Mouse (Mus musculus) left cerebral cortex, postnatal 4 days (tissue): ENCODE results near the gene Sema6b. TPM values are rescaled to one million over a fixed set of nuclear protein-coding genes. Genes with fewer than 3 reads are reported as not detected.
"Not testable (repeated sequence)": the region's sequence is repeated elsewhere in the genome, so short reads cannot be mapped to it uniquely, and the experiment has no call there.

Experiments used
- DNase-seq: peaks from one replicate; pipeline ENCODE4 v3.0.0-alpha.2; 2022
- intact Hi-C: fragments of 180-260 bp; cut with DNase I; formaldehyde crosslinking; loops from one replicate; pipeline ENCODE4 v1.15.1; 2025
- microRNA-seq: library from miRNA; unstranded; fragments of <30 nt; microRNA quantifications from one replicate; pipeline ENCODE4 v1.2.0, GENCODE M21; 2022
- total RNA-seq, 2 experiments: library from RNA; stranded (reverse); gene quantifications; 2 replicates each; pipeline ENCODE4 v1.2.3; 2021

Sema6b gene
- total RNA-seq, 2 experiments from 2014 or later: 91.1 to 95.7 TPM

DNA sequence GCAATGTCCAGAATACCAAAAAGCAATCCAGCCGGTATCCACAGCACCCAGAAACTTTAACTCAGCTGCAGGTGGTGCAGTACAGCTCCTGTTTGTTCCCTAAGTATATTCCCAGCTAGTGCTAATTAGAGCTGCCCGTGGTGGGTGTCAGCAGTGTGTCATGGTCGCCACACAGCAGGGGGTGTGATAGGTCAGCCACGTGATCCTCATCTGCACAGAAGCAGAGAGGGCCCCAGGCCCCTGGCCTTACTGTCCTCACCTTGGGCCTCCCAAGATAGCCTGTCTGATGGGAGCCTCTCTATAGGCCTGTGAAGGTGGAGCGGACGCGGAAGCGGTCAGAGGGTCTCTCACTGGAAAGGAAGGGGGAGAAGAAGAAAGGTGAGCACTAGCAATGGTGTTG lies 42.0 kb downstream of the Sema6b start:
- DNase-seq: no peak
- intact Hi-C loops: no loop called here

GRCm38 (mm10) chr17:56096883-56097282 lies 43.3 kb downstream of the Sema6b start:
- intact Hi-C loops: no loop called here
- DNase-seq: no peak

- DNase-seq: no peak
- intact Hi-C loops: no loop called here
Observed at GRCm38 (mm10) chr17:56092794-56093193, 47.3 kb downstream of the Sema6b start.

DNA sequence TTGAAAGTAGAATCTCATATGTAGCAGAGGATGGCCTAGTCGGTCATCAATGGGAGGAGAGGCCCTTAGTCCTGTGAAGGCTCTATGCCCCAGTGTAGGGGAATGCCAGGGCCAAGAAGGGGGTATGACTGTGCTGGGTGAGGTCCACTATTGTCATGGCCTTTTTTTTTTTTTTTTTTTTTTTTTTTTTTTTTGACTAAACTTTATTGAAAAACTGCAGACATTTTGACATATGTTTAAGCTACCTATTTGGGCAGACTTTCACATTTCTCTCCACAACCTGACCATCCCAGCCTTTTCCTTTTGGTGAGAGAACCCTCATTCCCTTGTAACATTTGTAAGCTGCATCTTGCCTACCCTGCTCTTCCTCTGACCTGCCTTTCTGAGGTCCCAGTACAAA lies 47.8 kb downstream of the Sema6b start:
- intact Hi-C loops: no loop called here

DNA sequence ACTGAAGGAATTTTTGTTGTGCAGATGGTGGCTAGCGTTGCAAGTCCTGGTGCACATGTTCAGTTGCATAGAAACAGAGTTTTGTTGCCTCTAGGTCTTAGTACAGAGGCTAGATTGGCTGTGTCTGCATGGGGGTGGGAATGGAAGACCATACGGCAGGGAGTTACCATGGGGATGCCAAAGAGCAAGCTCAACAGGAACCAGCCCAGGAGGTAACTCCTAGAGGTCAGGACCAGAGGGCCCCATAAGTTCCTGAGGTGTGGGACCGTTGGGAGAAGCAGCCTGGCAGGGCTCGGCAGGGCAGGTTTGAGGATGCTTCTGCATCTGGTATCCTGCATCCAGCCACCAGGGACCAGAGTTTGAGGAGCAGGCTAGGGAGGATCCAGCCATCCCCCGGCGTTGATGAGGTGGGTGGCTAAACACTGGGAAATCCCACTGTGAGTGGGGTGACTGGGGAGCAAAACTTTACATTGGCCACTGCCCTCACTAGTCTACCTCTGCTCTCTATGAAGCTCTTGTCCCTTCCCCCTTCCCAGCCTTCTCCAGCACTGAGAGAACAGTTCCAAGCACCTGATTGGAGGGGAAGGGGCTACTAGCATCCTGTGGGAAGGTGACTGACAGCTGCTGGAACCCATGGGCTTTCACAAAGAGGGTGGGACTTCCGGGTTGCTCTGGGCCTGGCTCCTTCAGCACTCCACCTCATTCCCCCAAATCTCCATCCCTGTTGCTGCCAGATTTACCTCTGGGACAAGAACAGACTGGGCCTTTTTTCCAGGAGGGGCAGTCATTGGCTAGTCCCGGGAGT lies 59.2 kb downstream of the Sema6b start:
- intact Hi-C loops: no loop called here
- DNase-seq: peak; percentile 61

More for the DNA sequence above, 47.8 kb downstream of the Sema6b start:
- DNase-seq: no peak

DNA sequence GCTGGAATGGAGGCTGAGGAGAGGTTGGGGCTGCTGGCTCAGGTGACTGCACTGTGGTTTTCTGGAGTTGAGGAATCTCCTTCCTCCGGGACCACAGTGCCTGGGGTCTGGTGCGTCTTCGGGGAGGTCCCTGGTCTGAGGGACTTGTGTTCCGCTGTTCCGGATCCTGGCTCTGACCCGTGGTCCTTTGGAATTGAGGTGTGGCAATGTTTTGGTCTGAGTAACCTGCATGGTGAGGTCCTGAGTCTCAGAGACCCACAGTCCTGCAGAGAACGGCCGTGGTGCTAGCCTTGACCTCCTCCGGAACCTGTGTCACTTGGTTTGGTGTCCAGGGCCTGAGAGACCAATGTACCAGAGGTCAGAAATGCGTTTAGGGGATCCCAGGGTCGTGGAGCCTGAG lies 60.2 kb downstream of the Sema6b start:
- intact Hi-C loops: no loop called here
- no peak for DNase-seq

GRCm38 (mm10) chr17:56078880-56079795 lies 61.0 kb downstream of the Sema6b start, which contains the start of gene Hdgfl2:
Hdgfl2 (plus strand) TSS chr17:56079634.
- peak; percentile 100 for DNase-seq

DNA sequence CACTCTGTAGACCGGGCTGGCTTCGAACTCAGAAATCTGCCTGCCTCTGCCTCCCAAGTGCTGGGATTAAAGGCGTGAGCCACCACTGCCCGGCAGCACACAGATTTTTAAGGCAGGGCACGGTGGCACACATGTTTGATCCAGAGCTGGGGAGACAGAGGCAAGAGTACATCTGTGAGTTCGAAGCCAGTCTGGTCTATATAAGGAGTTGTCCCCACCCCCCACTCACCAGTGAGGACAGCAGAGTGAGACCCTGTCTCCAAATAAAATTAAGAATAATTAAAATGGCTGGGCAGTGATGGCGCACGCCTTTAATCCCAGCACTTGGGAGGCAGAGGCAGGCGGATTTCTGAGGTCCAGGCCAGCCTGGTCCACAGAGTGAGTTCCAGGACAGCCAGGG lies 61.8 kb downstream of the Sema6b start:
- intact Hi-C loops: not testable (repeated sequence)

More at GRCm38 (mm10) chr17:56078880-56079795, 61.0 kb downstream of the Sema6b start, which contains the start of gene Hdgfl2:
- intact Hi-C loops: no loop called here

GRCm38 (mm10) chr17:56077523-56077922 lies 62.6 kb downstream of the Sema6b start:
- no peak for DNase-seq
- intact Hi-C loops: no loop called here

More for the DNA sequence above, 61.8 kb downstream of the Sema6b start:
- not testable (repeated sequence) for DNase-seq

DNA sequence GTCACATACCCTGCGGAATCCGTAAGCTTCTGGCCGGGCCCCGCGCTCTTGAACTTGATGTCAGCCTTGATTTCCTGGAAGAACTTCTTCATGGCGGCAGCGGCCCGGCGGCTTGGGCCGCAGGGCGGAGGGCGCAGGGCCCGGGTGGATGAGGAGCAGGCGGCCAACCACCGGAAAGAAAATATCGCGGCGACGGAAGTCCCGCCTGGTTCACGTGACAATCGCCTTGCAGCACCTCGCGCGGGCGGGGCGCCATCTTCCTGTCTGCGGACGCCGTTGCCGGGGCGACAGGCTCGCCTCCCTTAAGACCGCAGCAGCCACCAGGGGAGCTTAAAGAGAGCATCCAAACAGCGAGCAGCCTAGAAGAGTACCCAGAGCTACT lies 65.3 kb downstream of the Sema6b start, which contains the start of gene Ubxn6:
Gene Ubxn6, minus strand, starts transcription at position 202 of the 382 bp plus-strand sequence.
- peak; percentile 98 for DNase-seq
- intact Hi-C loops: no loop called here

GRCm38 (mm10) chr17:56074097-56074826 lies 65.9 kb downstream of the Sema6b start:
- intact Hi-C loops: no loop called here
- peak; percentile 80 for DNase-seq

Small RNA genes lying within 50 kb of the gene (microRNA-seq; reads per million reads assigned to microRNA genes)
- not detected for gene Gm44397

Other genes with a start within 250 kb of the Sema6b start
- 10 to 100 TPM; 10.8 to 11.4 TPM for gene Zfp959, start 248.2 kb downstream of the Sema6b start, total RNA-seq
- gene Zfp119b, start 190.8 kb downstream of the Sema6b start, total RNA-seq: 1 to 10 TPM; 4.4 to 5.7 TPM
- gene Ebi3, start 187.7 kb downstream of the Sema6b start, total RNA-seq: 1 to 10 TPM; 4.9 to 5.9 TPM
- 10 to 100 TPM; 16.7 to 18.2 TPM for gene Yju2, start 181.2 kb downstream of the Sema6b start, total RNA-seq
- 100 to 1,000 TPM in 1 of 2 experiments, 10 to 100 TPM in 1; 99.6 to 101 TPM for gene Shd, start 169.9 kb downstream of the Sema6b start, total RNA-seq
- gene Fsd1, start 153.8 kb downstream of the Sema6b start, total RNA-seq: 100 to 1,000 TPM; 110 to 119 TPM
- gene Stap2, start 134.8 kb downstream of the Sema6b start, total RNA-seq: 1 to 10 TPM; 3.8 to 4.6 TPM
- 100 to 1,000 TPM in 1 of 2 experiments, 10 to 100 TPM in 1; 92.6 to 121 TPM for gene Mpnd, start 134.6 kb downstream of the Sema6b start, total RNA-seq
- 10 to 100 TPM; 53.6 to 55.3 TPM for gene Sh3gl1, start 103.7 kb downstream of the Sema6b start, total RNA-seq
- gene Chaf1a, start 99.9 kb downstream of the Sema6b start, total RNA-seq: 1 to 10 TPM; 6.8 to 8.8 TPM
- 10 to 100 TPM; 69.1 to 78.9 TPM for gene Ubxn6, start 65.3 kb downstream of the Sema6b start, total RNA-seq
- 100 to 1,000 TPM; 109 to 117 TPM for gene Hdgfl2, start 60.7 kb downstream of the Sema6b start, total RNA-seq
- under 1 TPM; 0.20 to 0.24 TPM for gene Plin4, start 30.5 kb downstream of the Sema6b start, total RNA-seq
- gene Plin5, start 22.7 kb downstream of the Sema6b start, total RNA-seq: 1 to 10 TPM; 1.2 to 1.9 TPM
- not detected for gene Lrg1, start 18.3 kb downstream of the Sema6b start, total RNA-seq
- 10 to 100 TPM; 11.1 TPM for gene Tnfaip8l1, start 22.1 kb upstream of the Sema6b start, total RNA-seq
- gene Mydgf, start 43.6 kb upstream of the Sema6b start, total RNA-seq: 10 to 100 TPM; 45.9 to 47.6 TPM
- 10 to 100 TPM; 48.9 to 50.2 TPM for gene Dpp9, start 78.6 kb upstream of the Sema6b start, total RNA-seq
- gene Fem1a, start 116.5 kb upstream of the Sema6b start, total RNA-seq: 10 to 100 TPM; 41.4 to 45.7 TPM
- gene Ticam1, start 136.4 kb upstream of the Sema6b start, total RNA-seq: 1 to 10 TPM; 3.4 to 3.7 TPM
- gene Plin3, start 152.5 kb upstream of the Sema6b start, total RNA-seq: 1 to 10 TPM; 4.5 to 6.1 TPM
- not detected for gene Arrdc5, start 159.9 kb upstream of the Sema6b start, total RNA-seq
- 10 to 100 TPM; 12.3 to 16.2 TPM for gene Uhrf1, start 163.0 kb upstream of the Sema6b start, total RNA-seq
- gene Kdm4b, start 185.7 kb upstream of the Sema6b start, total RNA-seq: 100 to 1,000 TPM; 111 to 112 TPM